Mouse (Mus musculus): ENCODE measurements around the gene Myoz2.

DNA sequence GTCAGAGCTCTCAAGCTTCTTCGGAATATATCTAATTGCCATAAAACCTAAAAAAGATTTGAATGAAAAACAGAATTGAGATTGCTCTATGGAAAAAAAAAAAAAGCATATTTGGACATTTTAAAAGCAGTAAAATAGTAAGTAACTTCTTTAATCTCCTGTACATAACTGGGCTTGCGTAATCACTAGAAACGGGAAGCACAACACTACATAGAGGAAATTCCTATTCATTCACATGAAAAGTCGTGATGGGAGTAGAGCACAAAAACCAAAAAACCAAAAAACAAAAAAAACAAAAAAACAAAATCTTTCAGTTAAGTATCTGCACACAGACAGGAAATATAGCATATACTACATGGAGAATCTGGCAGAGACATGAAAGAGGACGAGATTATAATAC, 70.5 kb downstream of the Myoz2 start:
- TF ChIP-seq CTCF (IDR thresholded peaks at IDR 0.05; ENCODE audit: low read depth, low read length) (no peak), EP300 (IDR thresholded peaks at IDR 0.05; ENCODE audit: insufficient read depth, low read depth, low read length) (no peak), POLR2A (IDR thresholded peaks at IDR 0.05; ENCODE audit: insufficient read depth, low read length) (no peak)

Data from ES-Bruce4 (cell line).